Mouse (Mus musculus) liver, embryonic 14.5 days (tissue): ENCODE measurements at regions not wholly inside any gene's neighbourhood (a gene's known extent, or its start where the extent isn't known, plus 50 kb on each side); places are given as distances from the start of the nearest gene placed in this dataset.
A peak's percentile ranks its signal among the peaks of the same experiment; 100 is the strongest.

Source experiments
- ATAC-seq: fragments of 200-750 bp; cut with Nextera tagmentation; 2 replicates; pipeline ENCODE4 v1.8.0; 2017; ENCODE audit warnings: moderate number of reproducible peaks, mild to moderate bottlenecking, moderate library complexity; ENCODE audit not compliant: insufficient read depth
- DNase-seq, 3 experiments: peaks; one replicate each; pipeline ENCODE4 v3.0.0-alpha.2; 2012 to 2013; ENCODE audit warnings: low read depth in 3 of 3, low spot score in 3 of 3
- H3K27ac ChIP-seq: fragments of 300-500 bp; sonication (generic); 2 replicates; pipeline ENCODE4 v1.5.1; 2014; ENCODE audit warnings: moderate library complexity, mild to moderate bottlenecking, control low read depth, inconsistent platforms
- H3K27me3 ChIP-seq: fragments of 300-500 bp; sonication (generic); 2 replicates; pipeline ENCODE4 v1.6.1; 2014; ENCODE audit warnings: mild to moderate bottlenecking, low read length, moderate library complexity; ENCODE audit not compliant: control insufficient read depth, insufficient read depth
- H3K36me3 ChIP-seq: fragments of 300-500 bp; sonication (generic); replicated peaks from 2 replicates; pipeline ENCODE4 v1.6.1; 2014; ENCODE audit warnings: low read depth; ENCODE audit not compliant: control insufficient read depth, insufficient read depth
- H3K4me1 ChIP-seq, 2 experiments: fragments of 200-500 bp in 1 of 2; fragments of 300-500 bp in 1 of 2; sonication (generic) in 1 of 2; replicated peaks; 2 replicates each; pipeline ENCODE4 v1.6.1; 2012 to 2014; ENCODE audit warnings: antibody characterized with exemption in 1 of 2, inconsistent platforms in 1 of 2, low read length in 1 of 2; ENCODE audit not compliant: control insufficient read depth in 2 of 2, insufficient read depth in 2 of 2
- H3K4me2 ChIP-seq: fragments of 300-500 bp; sonication (generic); 2 replicates; pipeline ENCODE4 v1.6.1; 2014; ENCODE audit warnings: low read depth, mild to moderate bottlenecking, control low read depth, moderate library complexity
- H3K4me3 ChIP-seq, 2 experiments: fragments of 200-500 bp in 1 of 2; fragments of 300-500 bp in 1 of 2; sonication (generic) in 1 of 2; 2 replicates each; pipeline ENCODE4 v1.5.1; 2012 to 2014; ENCODE audit warnings: low read depth in 2 of 2, low read length in 2 of 2, mild to moderate bottlenecking in 2 of 2, control low read depth in 1 of 2, inconsistent platforms in 1 of 2, moderate library complexity in 1 of 2; ENCODE audit not compliant: insufficient read depth in 1 of 2
- H3K9ac ChIP-seq: fragments of 300-500 bp; sonication (generic); replicated peaks from 2 replicates; pipeline ENCODE4 v1.6.1; 2014; ENCODE audit warnings: mild to moderate bottlenecking, control low read depth, moderate library complexity
- H3K9me3 ChIP-seq: fragments of 300-500 bp; sonication (generic); 2 replicates; pipeline ENCODE4 v1.6.1; 2016; ENCODE audit warnings: low read length, mixed read lengths; ENCODE audit not compliant: control insufficient read depth
- CTCF ChIP-seq: IDR thresholded peaks from 2 replicates; pipeline ENCODE4 v1.5.1; 2016; ENCODE audit warnings: antibody characterized with exemption, low read depth, control low read depth
- EP300 ChIP-seq: IDR thresholded peaks from 2 replicates; pipeline ENCODE4 v1.6.1; 2016; ENCODE audit warnings: antibody characterized with exemption, low read depth
- WGBS: fragments of 180-500 bp; shearing (Covaris S2); extraction: QIAGEN DNeasy Blood & Tissue Kit; methylation state at CpG from one replicate; pipeline ENCODE4 v1.1.7; 2014; ENCODE audit not compliant: insufficient replicate concordance; 5-methylcytosine and 5-hydroxymethylcytosine counted together

DNA sequence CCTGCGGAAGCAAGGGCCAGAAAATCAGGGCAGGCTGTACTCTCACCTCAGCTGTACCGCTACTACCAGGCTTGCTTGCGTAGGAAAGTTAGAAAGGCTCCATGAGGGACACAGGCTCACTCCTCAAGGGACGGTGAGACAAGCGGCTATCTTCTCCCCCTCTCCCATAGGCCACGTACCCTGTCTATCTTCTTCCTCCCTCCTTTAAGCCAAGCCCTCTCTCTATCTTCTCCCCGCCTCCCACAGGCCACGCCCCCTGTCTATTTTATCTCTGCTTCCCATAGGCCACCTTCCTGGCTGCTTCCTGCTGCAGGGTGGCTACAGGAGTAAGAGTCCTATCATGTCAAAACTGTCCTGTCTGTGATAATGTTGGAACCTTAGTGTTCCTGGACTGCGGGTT lies 409.1 kb upstream of the Kcnab2 start:
- peak; percentile 47; the same call in 1 of the 2 replicates for ATAC-seq
- Histone ChIP-seq H3K9me3 (no peaks in the 10 kb centered on the region; the same call in 1 of the 2 replicates), H3K4me3 (no peak overlapping the region), H3K9ac (no peak overlapping the region), H3K4me2 (no peak overlapping the region), H3K27ac (no peak overlapping the region), H3K36me3 (no peaks in the 10 kb centered on the region), H3K27me3 (no peaks in the 10 kb centered on the region), H3K4me1 (no peaks in the 10 kb centered on the region)
- no peak for TF ChIP-seq EP300
- TF ChIP-seq CTCF, result no peak
- peak in 2 of 3 experiments; percentile 75 to 76 for DNase-seq
- whole genome bisulfite sequencing, result 52% methylated on average over 9 of the region's 9 CpGs

DNA sequence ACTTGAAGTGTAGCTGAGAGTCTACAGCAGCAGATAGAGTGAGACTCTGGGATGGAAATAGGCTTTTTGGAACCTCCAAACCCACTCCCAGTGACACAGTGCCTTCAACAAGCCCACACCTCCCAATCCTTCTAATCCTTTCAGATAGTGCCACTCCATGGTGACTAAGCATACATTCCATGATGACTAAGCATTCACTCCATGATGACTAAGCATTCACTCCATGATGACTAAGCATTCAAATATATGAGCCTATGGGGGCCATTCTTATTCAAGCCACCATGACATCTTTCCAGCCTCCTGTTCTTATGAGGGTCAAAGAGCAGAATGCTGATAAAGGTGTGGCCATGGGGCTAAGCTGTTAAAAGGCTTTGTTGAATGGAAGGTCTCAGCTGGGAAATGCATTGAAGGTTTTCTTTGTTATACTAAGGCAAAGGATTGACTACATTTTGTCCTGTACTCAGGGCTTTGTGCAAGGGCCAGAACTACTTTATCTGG lies 403.8 kb upstream of the Kcnab2 start:
- Histone ChIP-seq H3K36me3 (no peaks in the 10 kb centered on the region), H3K4me1 (0 out of 4 replicates have a peak, but pooled peaks cover 0 to 4% of the 10 kb centered on the region in 2 experiments), H3K9ac (no peak overlapping the region), H3K27me3 (no peaks in the 10 kb centered on the region), H3K27ac (no peak overlapping the region), H3K4me3 (no peak overlapping the region), H3K4me2 (no peak overlapping the region), H3K9me3 (no peaks in the 10 kb centered on the region; the same call in 1 of the 2 replicates)
- no peak for TF ChIP-seq EP300
- TF ChIP-seq CTCF, result no peak
- ATAC-seq (no peak), DNase-seq (no peak)

GRCm38 (mm10) chr4:152880368-152880767 lies 402.7 kb upstream of the Kcnab2 start:
- 58% methylated on average over 2 of the region's 2 CpGs for whole genome bisulfite sequencing
- DNase-seq, result no peak
- Histone ChIP-seq H3K36me3 (no peaks in the 10 kb centered on the region), H3K27ac (no peak overlapping the region), H3K9me3 (no peaks in the 10 kb centered on the region; the same call in 1 of the 2 replicates), H3K9ac (no peak overlapping the region), H3K4me3 (no peak overlapping the region), H3K4me1 (0 out of 4 replicates have a peak, but pooled peaks cover 0 to 4% of the 10 kb centered on the region in 2 experiments), H3K27me3 (no peaks in the 10 kb centered on the region), H3K4me2 (no peak overlapping the region)
- TF ChIP-seq EP300 (no peak), CTCF (no peak)
- ATAC-seq, result no peak

GRCm38 (mm10) chr4:152878941-152879340 lies 401.3 kb upstream of the Kcnab2 start:
- WGBS, result 66% methylated on average over 14 of the region's 14 CpGs
- Histone ChIP-seq H3K9ac (no peak overlapping the region), H3K36me3 (no peaks in the 10 kb centered on the region), H3K9me3 (no peaks in the 10 kb centered on the region; the same call in 1 of the 2 replicates), H3K4me3 (no peak overlapping the region), H3K4me1 (0 out of 4 replicates have a peak, but pooled peaks cover 0 to 4% of the 10 kb centered on the region in 2 experiments), H3K4me2 (peak overlapping the region; percentile 8; the same call in 1 of the 2 replicates), H3K27ac (no peak overlapping the region), H3K27me3 (no peaks in the 10 kb centered on the region)
- TF ChIP-seq CTCF, result no peak
- DNase-seq (no peak), ATAC-seq (no peak)

DNA sequence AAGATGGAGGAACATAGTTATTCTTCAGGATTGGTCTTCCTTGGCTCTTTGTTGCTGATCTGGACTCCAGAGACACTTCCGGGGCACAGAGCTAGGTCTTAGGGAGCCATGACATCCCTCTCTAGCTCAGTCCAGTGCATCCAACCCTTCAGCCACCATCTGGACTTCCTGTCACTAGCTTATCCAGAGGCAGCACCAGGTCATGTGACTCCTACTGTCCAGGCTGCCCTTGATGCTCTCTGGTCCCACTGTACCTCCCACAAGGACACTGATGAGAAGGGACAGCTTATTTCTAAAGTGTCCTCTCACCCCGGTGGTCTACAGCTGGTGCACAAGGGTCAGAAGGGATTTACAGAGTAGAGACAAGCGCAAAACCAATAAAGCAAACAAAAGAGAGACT lies 400.7 kb upstream of the Kcnab2 start:
- Histone ChIP-seq H3K27me3 (no peaks in the 10 kb centered on the region), H3K9ac (no peak overlapping the region), H3K27ac (no peak overlapping the region), H3K4me2 (no peak overlapping the region; the same call in 1 of the 2 replicates), H3K4me1 (0 out of 4 replicates have a peak, but pooled peaks cover 0 to 4% of the 10 kb centered on the region in 2 experiments), H3K36me3 (no peaks in the 10 kb centered on the region), H3K9me3 (no peaks in the 10 kb centered on the region; the same call in 1 of the 2 replicates), H3K4me3 (no peak overlapping the region)
- ATAC-seq, result no peak
- no peak for DNase-seq
- no peak for TF ChIP-seq CTCF
- TF ChIP-seq EP300, result no peak
- WGBS, result 50% methylated on average over 3 of the region's 3 CpGs
